Mouse (Mus musculus) E14TG2a.4 (cell line): ENCODE data around the gene Dcaf7.

Experiments used
- CTCF ChIP-seq: conservative IDR thresholded peaks from 2 replicates; pipeline ENCODE4 v1.5.1; 2014; ENCODE audit warnings: low read length
- POU5F1 ChIP-seq: IDR thresholded peaks from 2 replicates; pipeline ENCODE4 v1.6.1; 2014; ENCODE audit warnings: low read length, borderline replicate concordance

- TF ChIP-seq CTCF (no peak), POU5F1 (no peak)
Observed at GRCm38 (mm10) chr11:105990231-105990630, 46.4 kb upstream of the Dcaf7 start.
